Mouse (Mus musculus): ENCODE data around the gene Gps2. TPM values are rescaled to one million over a fixed set of nuclear protein-coding genes. Genes with fewer than 3 reads are reported as not detected.

The Gps2 gene
- 52.3 and 57.3 TPM in 2 replicates for total RNA-seq (2021)
- long read RNA-seq, experiment 1, transcript Gps2-203 (11 exons, 1,159 nt): major isoform, 27 of 69 reads
- long read RNA-seq, experiment 1, transcript Gps2-201 (10 exons, 1,220 nt): minor isoform, 19 of 69 reads
- long read RNA-seq, experiment 1, partial matches to known transcripts: 12 of 69 reads
- long read RNA-seq, experiment 1, other reads (novel, unspliced or antisense): 11 of 69 reads
- long read RNA-seq, experiment 2, transcript Gps2-201 (10 exons, 1,220 nt): minor isoform, 17 of 57 reads
- long read RNA-seq, experiment 2, transcript Gps2-203 (11 exons, 1,159 nt): major isoform, 19 of 57 reads
- long read RNA-seq, experiment 2, partial matches to known transcripts: 6 of 57 reads
- long read RNA-seq, experiment 2, other reads (novel, unspliced or antisense): 15 of 57 reads

GRCm38 (mm10) chr11:69913554-69914371, at the start of gene Gps2:
Gene Gps2 (plus strand): TSS chr11:69913888.
- DNase-seq: peak; percentile 95

- DNase-seq: no peak
Observed at GRCm38 (mm10) chr11:69864138-69864860, 49.4 kb upstream of the Gps2 start.

GRCm38 (mm10) chr11:69865561-69865960, 48.1 kb upstream of the Gps2 start:
- DNase-seq: no peak

- no peak for DNase-seq
Observed at GRCm38 (mm10) chr11:69867335-69867734, 46.4 kb upstream of the Gps2 start.

GRCm38 (mm10) chr11:69870289-69871069, 43.2 kb upstream of the Gps2 start:
- no peak for DNase-seq

- no peak for DNase-seq
Observed at GRCm38 (mm10) chr11:69871822-69872221, 41.9 kb upstream of the Gps2 start.

GRCm38 (mm10) chr11:69872451-69872850, 41.2 kb upstream of the Gps2 start:
- no peak for DNase-seq

- DNase-seq: no peak
Observed at GRCm38 (mm10) chr11:69876186-69876585, 37.5 kb upstream of the Gps2 start.

- DNase-seq: peak; percentile 92
Observed at GRCm38 (mm10) chr11:69876867-69877266, 36.8 kb upstream of the Gps2 start.

GRCm38 (mm10) chr11:69877878-69878277, 35.8 kb upstream of the Gps2 start, which contains the start of gene Tmem95:
Gene Tmem95 (minus strand): TSS chr11:69878018.
- DNase-seq: no peak

- no peak for DNase-seq
Observed at GRCm38 (mm10) chr11:69878399-69878798, 35.3 kb upstream of the Gps2 start.

GRCm38 (mm10) chr11:69878952-69879351, 34.7 kb upstream of the Gps2 start:
- DNase-seq: no peak

GRCm38 (mm10) chr11:69879711-69880110, 34.0 kb upstream of the Gps2 start:
- DNase-seq: no peak

- peak; percentile 81 for DNase-seq
Observed at GRCm38 (mm10) chr11:69880506-69880852, 33.2 kb upstream of the Gps2 start.

- DNase-seq: peak; percentile 93
Observed at GRCm38 (mm10) chr11:69880853-69881603, 32.7 kb upstream of the Gps2 start, which contains the start of gene Kctd11. Gene Kctd11 (minus strand): TSS chr11:69881406.

- no peak for DNase-seq
Observed at GRCm38 (mm10) chr11:69881787-69882670, 31.7 kb upstream of the Gps2 start.

GRCm38 (mm10) chr11:69883066-69883465, 30.6 kb upstream of the Gps2 start:
- no peak for DNase-seq

- DNase-seq: peak; percentile 35
Observed at GRCm38 (mm10) chr11:69883527-69884151, 30.0 kb upstream of the Gps2 start.

- no peak for DNase-seq
Observed at GRCm38 (mm10) chr11:69884240-69884639, 29.4 kb upstream of the Gps2 start.
